Mouse (Mus musculus) activated CD4-positive, CD25-positive, alpha-beta regulatory T cell, adult 4 months (primary cell): Measurements from ENCODE around the gene N4bp1. TPM values are rescaled to one million over a fixed set of nuclear protein-coding genes. Genes with fewer than 3 reads are reported as not detected.

ENCODE experiments used
- ATAC-seq: one replicate; pipeline ENCODE4 v1.8.0; 2017
- polyA plus RNA-seq, 2 experiments: library from polyadenylated mRNA; unstranded; fragments of 100-300 nt; shearing (Covaris generic); gene quantifications; one replicate each; pipeline ENCODE4 v1.2.1; 2017

The N4bp1 gene
- polyA plus RNA-seq, 2 experiments from 2014 or later, result 10.0 to 11.8 TPM

GRCm38 (mm10) chr8:86895390-86895789 is 10.3 kb upstream of the N4bp1 start:
- no peak for ATAC-seq

- ATAC-seq, result no peak
Measured at GRCm38 (mm10) chr8:86894194-86894761, 9.2 kb upstream of the N4bp1 start.

- no peak for ATAC-seq
Measured at GRCm38 (mm10) chr8:86893554-86893953, 8.5 kb upstream of the N4bp1 start.

GRCm38 (mm10) chr8:86891533-86891932 is 6.5 kb upstream of the N4bp1 start:
- ATAC-seq, result no peak

- ATAC-seq, result peak; percentile 40
Measured at GRCm38 (mm10) chr8:86888058-86888939, 3.2 kb upstream of the N4bp1 start.

- ATAC-seq, result peak; percentile 65
Measured at GRCm38 (mm10) chr8:86884067-86884466, 991 bp downstream of the N4bp1 start.

- ATAC-seq, result no peak
Measured at GRCm38 (mm10) chr8:86882568-86883478, 2.2 kb downstream of the N4bp1 start.

GRCm38 (mm10) chr8:86881951-86882350 is 3.1 kb downstream of the N4bp1 start:
- ATAC-seq, result no peak

GRCm38 (mm10) chr8:86881068-86881609 is 3.9 kb downstream of the N4bp1 start:
- no peak for ATAC-seq

GRCm38 (mm10) chr8:86876831-86877230 is 8.2 kb downstream of the N4bp1 start:
- ATAC-seq, result no peak

- no peak for ATAC-seq
Measured at GRCm38 (mm10) chr8:86874055-86874454, 11.0 kb downstream of the N4bp1 start.

- ATAC-seq, result no peak
Measured at GRCm38 (mm10) chr8:86873151-86873550, 11.9 kb downstream of the N4bp1 start.

GRCm38 (mm10) chr8:86872097-86872815 is 12.8 kb downstream of the N4bp1 start:
- ATAC-seq, result no peak

- ATAC-seq, result no peak
Measured at GRCm38 (mm10) chr8:86871421-86871820, 13.6 kb downstream of the N4bp1 start.

- ATAC-seq, result peak; percentile 78
Measured at GRCm38 (mm10) chr8:86870771-86871170, 14.3 kb downstream of the N4bp1 start.

- ATAC-seq, result no peak
Measured at GRCm38 (mm10) chr8:86868041-86868440, 17.0 kb downstream of the N4bp1 start.

GRCm38 (mm10) chr8:86864764-86865163 is 20.3 kb downstream of the N4bp1 start:
- ATAC-seq, result peak; percentile 78

- ATAC-seq, result no peak
Measured at GRCm38 (mm10) chr8:86862837-86863236, 22.2 kb downstream of the N4bp1 start.

- no peak for ATAC-seq
Measured at GRCm38 (mm10) chr8:86862155-86862816, 22.8 kb downstream of the N4bp1 start.

- no peak for ATAC-seq
Measured at GRCm38 (mm10) chr8:86861516-86861915, 23.5 kb downstream of the N4bp1 start.

- peak; percentile 87 for ATAC-seq
Measured at GRCm38 (mm10) chr8:86856248-86856647, 28.8 kb downstream of the N4bp1 start.
